Mouse (Mus musculus) lung, embryonic 16.5 days (tissue): ENCODE measurements around the gene Aknad1. TPM values are rescaled to one million over a fixed set of nuclear protein-coding genes. Genes with fewer than 3 reads are reported as not detected.
A peak's percentile ranks its signal among the peaks of the same experiment; 100 is the strongest.

ENCODE experiments used
- ATAC-seq: fragments of 200-750 bp; cut with Nextera tagmentation; 2 replicates; pipeline ENCODE4 v1.8.0; 2017; ENCODE audit warnings: low read depth, mild to moderate bottlenecking, moderate library complexity
- H3K27ac ChIP-seq: fragments of 300-500 bp; sonication (generic); 2 replicates; pipeline ENCODE4 v1.5.1; 2014; ENCODE audit warnings: mild to moderate bottlenecking, control low read depth, low read length
- H3K27me3 ChIP-seq: fragments of 300-500 bp; sonication (generic); 2 replicates; pipeline ENCODE4 v1.6.1; 2014; ENCODE audit warnings: low read depth, low read length, mixed read lengths; ENCODE audit not compliant: control insufficient read depth, insufficient read depth
- H3K36me3 ChIP-seq: fragments of 300-500 bp; sonication (generic); 2 replicates; pipeline ENCODE4 v1.6.1; 2014; ENCODE audit warnings: low read length; ENCODE audit not compliant: control insufficient read depth, insufficient read depth
- H3K4me1 ChIP-seq: fragments of 300-500 bp; sonication (generic); replicated peaks from 2 replicates; pipeline ENCODE4 v1.6.1; 2014; ENCODE audit warnings: low read length, mixed read lengths; ENCODE audit not compliant: control insufficient read depth, insufficient read depth
- H3K4me2 ChIP-seq: fragments of 300-500 bp; sonication (generic); 2 replicates; pipeline ENCODE4 v1.6.1; 2014; ENCODE audit warnings: low read depth, low read length, control low read depth
- H3K4me3 ChIP-seq: fragments of 300-500 bp; sonication (generic); 2 replicates; pipeline ENCODE4 v1.5.1; 2014; ENCODE audit warnings: mild to moderate bottlenecking, low read length, control low read depth
- H3K9ac ChIP-seq: fragments of 300-500 bp; sonication (generic); 2 replicates; pipeline ENCODE4 v1.6.1; 2014; ENCODE audit warnings: low read length, control low read depth
- H3K9me3 ChIP-seq: fragments of 300-500 bp; sonication (generic); 2 replicates; pipeline ENCODE4 v1.6.1; 2016; ENCODE audit warnings: low read length; ENCODE audit not compliant: control insufficient read depth
- WGBS: fragments of 180-500 bp; shearing (Covaris S2); extraction: QIAGEN DNeasy Blood & Tissue Kit; methylation state at CpG from one replicate; pipeline ENCODE4 v1.1.7; 2014; 5-methylcytosine and 5-hydroxymethylcytosine counted together
- polyA plus RNA-seq: library from polyadenylated mRNA; unstranded; fragments of >200 nt; fragmentation: Nextera tagmentation; extraction: Ambion mirVana; gene quantifications from 2 replicates; pipeline ENCODE4 v1.2.1, GENCODE M21; 2015

Gene Aknad1
- polyA plus RNA-seq, 1 experiment from 2014 or later: not detected

DNA sequence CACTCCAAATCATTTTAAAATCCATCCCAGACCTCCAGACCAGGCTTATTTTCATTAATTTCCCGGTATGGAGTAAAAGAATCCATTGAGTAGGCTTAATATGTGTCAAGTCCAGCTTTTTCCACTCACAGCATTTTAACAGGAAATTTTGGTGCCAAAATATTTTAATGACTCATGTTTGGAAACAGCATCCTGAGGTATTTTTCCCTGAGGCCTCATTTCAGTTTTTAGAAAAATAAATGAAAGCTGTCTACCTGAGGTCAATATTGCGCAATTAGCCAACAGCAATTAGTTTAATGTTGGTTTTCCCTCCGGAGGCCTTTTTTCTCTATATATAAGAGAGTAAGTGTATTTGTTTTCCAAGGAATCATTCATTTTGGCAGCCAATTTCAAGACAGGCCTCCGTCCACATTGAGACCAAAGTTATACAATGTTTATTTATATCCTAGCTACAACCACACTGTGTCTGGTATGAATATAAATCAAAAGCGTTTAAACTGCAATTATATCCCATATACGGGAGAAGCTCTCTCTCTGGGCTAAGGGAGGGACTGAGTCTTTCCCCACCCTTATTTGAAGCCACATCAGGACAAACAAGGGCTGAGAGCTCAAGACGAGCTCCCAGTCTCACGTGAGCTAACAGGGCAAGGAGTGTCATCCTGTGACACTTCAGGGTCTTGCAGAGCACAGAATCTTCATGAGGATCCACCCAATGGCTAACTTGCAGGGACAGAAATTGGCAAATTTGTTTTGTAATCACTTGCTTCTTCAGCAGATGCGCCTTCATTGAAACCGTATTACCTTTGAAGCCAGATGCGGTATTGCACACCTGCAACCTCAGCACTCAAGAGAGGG lies 20.3 kb downstream of the Aknad1 start:
- no peak overlapping the region for H3K27ac ChIP-seq
- no peaks in the 10 kb centered on the region for H3K9me3 ChIP-seq
- peaks cover 6% of the 10 kb centered on the region for H3K27me3 ChIP-seq
- no peaks in the 10 kb centered on the region for H3K36me3 ChIP-seq
- H3K4me3 ChIP-seq: no peak overlapping the region
- ATAC-seq: peak; percentile 58
- peaks cover 27% of the 10 kb centered on the region for H3K4me1 ChIP-seq
- no peak overlapping the region for H3K9ac ChIP-seq
- WGBS: 50% methylated on average over 11 of the region's 11 CpGs
- H3K4me2 ChIP-seq: no peak overlapping the region

DNA sequence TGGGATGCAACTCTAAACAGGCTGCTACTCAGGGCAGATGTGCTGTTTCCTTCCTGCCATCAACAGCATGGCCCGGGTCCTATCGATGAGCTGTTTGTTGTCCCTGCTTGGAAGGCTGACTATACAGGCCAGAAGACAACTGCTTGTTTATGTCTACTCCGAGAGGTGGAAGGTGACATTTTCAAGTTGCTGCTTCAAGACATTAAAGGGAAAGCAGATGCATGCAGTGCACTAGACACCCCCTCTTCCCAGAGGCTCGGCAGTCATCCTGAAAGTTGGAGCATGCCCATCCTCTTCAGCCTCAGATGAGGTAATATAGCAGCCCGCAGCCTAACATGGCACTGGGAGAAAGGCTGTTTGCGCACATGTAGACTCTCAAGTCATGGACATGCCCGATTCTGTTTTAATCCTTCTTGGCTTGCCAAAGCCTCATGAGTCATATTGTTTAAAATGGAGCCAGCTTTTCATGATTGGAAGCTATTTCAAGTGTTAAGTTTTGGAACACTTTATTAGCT lies 23.2 kb downstream of the Aknad1 start:
- no peak overlapping the region for H3K27ac ChIP-seq
- no peak overlapping the region for H3K9ac ChIP-seq
- H3K9me3 ChIP-seq: no peaks in the 10 kb centered on the region
- 46% methylated on average over 7 of the region's 7 CpGs for WGBS
- peak; percentile 86 for ATAC-seq
- peaks cover 4% of the 10 kb centered on the region for H3K27me3 ChIP-seq
- no peak overlapping the region for H3K4me3 ChIP-seq
- peaks cover 36% of the 10 kb centered on the region for H3K4me1 ChIP-seq
- no peaks in the 10 kb centered on the region for H3K36me3 ChIP-seq
- H3K4me2 ChIP-seq: 0 out of 2 replicates have a peak overlapping the region, but pooled peaks have one; percentile 7

DNA sequence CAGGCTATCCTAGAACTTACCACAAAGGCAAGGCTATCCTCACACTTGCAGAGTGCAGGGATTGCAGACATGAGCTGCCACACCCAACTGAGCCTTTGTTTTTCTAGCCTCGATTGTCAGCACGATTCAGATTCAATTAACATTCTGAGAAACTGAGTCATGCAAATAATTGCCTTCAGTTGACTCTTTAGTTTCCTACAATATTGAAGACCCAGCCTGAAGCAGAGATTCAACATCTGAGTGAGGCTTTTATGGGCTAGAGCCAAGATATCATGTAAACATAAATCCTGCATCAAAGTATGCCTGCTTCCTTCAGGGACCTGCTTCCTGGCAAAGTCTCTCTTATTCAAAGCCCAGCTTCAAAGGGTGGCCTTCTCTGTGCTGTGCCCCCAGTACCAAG lies 24.2 kb downstream of the Aknad1 start:
- Histone ChIP-seq H3K27ac (no peak overlapping the region), H3K9ac (no peak overlapping the region), H3K36me3 (no peaks in the 10 kb centered on the region), H3K4me1 (peaks cover 39% of the 10 kb centered on the region), H3K27me3 (no peaks in the 10 kb centered on the region), H3K9me3 (no peaks in the 10 kb centered on the region), H3K4me3 (no peak overlapping the region), H3K4me2 (no peak overlapping the region)
- WGBS: 55% methylated on average over 2 of the region's 2 CpGs
- ATAC-seq: no peak

DNA sequence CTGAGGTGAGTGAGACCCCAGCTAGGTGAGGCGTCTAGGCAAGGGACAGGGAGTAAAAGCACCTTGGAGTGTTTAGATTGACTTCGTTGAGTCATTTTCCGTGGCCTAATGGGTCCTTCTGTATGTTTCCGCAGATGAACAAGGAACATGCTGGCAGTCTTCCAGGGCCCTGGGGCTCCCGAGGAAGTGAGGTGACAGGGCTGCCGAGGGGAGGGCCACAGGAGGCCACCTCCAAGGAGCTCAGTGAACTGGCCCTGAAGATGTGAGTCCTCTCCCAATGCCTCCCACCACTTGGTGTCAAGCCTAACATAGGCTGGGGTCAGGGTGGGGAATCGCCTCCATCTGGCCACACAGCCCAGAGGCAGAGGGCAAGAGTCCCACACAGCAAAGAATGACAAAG lies 25.5 kb downstream of the Aknad1 start:
- 18% methylated on average over 7 of the region's 7 CpGs for WGBS
- H3K36me3 ChIP-seq: no peaks in the 10 kb centered on the region

DNA sequence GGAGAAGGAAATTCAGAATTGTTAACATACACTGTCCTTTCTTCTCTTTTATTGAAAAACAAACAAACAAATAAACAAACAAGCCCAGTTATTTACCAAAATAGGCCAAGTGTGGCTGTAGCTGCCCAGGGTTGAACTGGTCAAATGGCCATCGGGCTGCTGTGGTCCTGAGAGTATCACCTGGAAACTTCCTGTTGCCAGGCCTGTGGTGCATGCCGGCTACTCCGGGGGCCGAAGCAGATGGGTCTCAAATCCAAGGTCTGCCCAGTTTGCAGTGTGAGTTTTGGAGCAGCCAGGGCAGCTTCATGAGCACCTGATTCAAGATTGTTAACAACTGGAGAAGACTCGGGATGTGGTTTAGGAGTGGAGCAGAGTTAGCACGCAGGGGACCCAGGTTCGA lies 26.0 kb downstream of the Aknad1 start:
- Histone ChIP-seq H3K9ac (no peak overlapping the region), H3K36me3 (no peaks in the 10 kb centered on the region), H3K4me3 (no peak overlapping the region), H3K9me3 (no peaks in the 10 kb centered on the region), H3K27ac (no peak overlapping the region), H3K4me2 (no peak overlapping the region), H3K27me3 (no peaks in the 10 kb centered on the region), H3K4me1 (peaks cover 39% of the 10 kb centered on the region)
- 87% methylated on average over 7 of the region's 7 CpGs for WGBS
- no peak for ATAC-seq

More for the DNA sequence above, 25.5 kb downstream of the Aknad1 start:
- H3K9me3 ChIP-seq: no peaks in the 10 kb centered on the region
- no peak for ATAC-seq
- H3K27ac ChIP-seq: no peak overlapping the region
- H3K9ac ChIP-seq: no peak overlapping the region
- H3K4me1 ChIP-seq: peaks cover 41% of the 10 kb centered on the region
- no peak overlapping the region for H3K4me2 ChIP-seq
- H3K27me3 ChIP-seq: no peaks in the 10 kb centered on the region
- no peak overlapping the region for H3K4me3 ChIP-seq

DNA sequence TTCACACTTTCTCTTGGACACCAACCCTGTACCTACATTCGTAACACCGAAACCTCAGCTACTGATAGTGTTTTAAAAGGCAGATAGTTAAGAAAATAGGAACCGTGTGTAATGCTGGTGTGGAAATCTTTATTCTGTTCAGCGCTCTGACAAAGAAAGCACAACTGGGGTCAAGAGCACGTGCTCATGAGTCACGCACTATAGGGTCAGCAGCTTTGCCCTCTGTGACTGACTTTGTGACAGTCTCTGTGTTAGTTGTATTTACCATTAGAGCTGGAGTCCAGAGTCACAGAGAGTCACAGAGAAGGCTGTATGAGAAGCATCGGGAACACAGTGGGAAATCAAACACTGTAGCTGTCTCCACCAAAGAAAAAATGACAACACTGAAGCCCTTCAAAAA lies 27.5 kb downstream of the Aknad1 start:
- Histone ChIP-seq H3K9me3 (no peaks in the 10 kb centered on the region), H3K27ac (no peak overlapping the region), H3K4me2 (no peak overlapping the region), H3K36me3 (no peaks in the 10 kb centered on the region), H3K27me3 (no peaks in the 10 kb centered on the region), H3K9ac (no peak overlapping the region), H3K4me1 (peaks cover 42% of the 10 kb centered on the region), H3K4me3 (no peak overlapping the region)
- 67% methylated on average over 7 of the region's 7 CpGs for WGBS
- ATAC-seq: no peak

DNA sequence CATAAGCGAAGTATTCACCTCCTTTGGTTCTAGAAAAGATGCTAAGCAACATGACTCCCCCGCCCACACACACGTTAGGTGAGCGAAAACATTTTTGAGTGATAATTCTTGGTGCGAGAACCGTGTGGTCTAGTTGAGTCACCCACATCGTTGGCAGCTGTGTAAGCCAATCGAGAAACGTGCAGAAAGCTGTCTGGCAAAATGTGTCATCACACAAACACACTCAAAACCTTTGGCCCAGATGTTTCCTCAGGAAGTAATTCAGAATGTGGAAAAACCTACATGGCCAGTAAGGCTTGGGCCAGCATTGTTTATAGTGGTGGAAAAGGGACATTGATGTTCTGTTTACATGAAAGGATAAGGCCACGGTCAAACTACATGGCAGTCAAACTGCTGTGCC lies 28.0 kb downstream of the Aknad1 start:
- ATAC-seq: 0 out of 2 replicates have a peak, but pooled peaks have one; percentile 10
- no peaks in the 10 kb centered on the region for H3K27me3 ChIP-seq
- WGBS: 39% methylated on average over 10 of the region's 10 CpGs
- no peak overlapping the region for H3K27ac ChIP-seq
- H3K9me3 ChIP-seq: no peaks in the 10 kb centered on the region
- H3K9ac ChIP-seq: no peak overlapping the region
- H3K4me2 ChIP-seq: no peak overlapping the region
- no peak overlapping the region for H3K4me3 ChIP-seq
- no peaks in the 10 kb centered on the region for H3K36me3 ChIP-seq
- peaks cover 38% of the 10 kb centered on the region for H3K4me1 ChIP-seq

DNA sequence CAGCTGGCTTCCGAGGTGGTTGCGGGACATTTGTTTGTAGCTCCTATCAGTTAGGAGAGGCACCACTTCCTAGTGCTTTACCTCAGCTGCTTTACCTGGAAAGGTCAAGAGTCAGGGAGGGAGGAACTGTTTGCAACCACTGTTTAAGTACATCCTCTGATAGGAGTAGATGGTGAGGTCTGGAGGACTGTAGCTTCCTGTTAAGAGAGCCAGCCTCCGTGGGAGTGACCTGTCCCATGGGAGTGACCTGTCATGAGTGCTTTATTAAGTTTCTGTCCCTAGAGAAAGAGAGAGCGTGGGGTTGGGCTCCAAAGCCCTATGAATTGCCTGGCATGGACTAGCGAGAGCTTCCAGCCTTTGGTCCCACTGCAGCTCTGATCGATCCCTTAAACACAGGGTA lies 30.1 kb downstream of the Aknad1 start:
- WGBS: 42% methylated on average over 6 of the region's 6 CpGs
- Histone ChIP-seq H3K9ac (no peak overlapping the region), H3K4me1 (peaks cover 26% of the 10 kb centered on the region), H3K36me3 (no peaks in the 10 kb centered on the region), H3K27me3 (no peaks in the 10 kb centered on the region), H3K4me3 (no peak overlapping the region), H3K27ac (peak overlapping the region; percentile 16; the same call in 1 of the 2 replicates), H3K4me2 (no peak overlapping the region), H3K9me3 (no peaks in the 10 kb centered on the region)
- no peak for ATAC-seq

DNA sequence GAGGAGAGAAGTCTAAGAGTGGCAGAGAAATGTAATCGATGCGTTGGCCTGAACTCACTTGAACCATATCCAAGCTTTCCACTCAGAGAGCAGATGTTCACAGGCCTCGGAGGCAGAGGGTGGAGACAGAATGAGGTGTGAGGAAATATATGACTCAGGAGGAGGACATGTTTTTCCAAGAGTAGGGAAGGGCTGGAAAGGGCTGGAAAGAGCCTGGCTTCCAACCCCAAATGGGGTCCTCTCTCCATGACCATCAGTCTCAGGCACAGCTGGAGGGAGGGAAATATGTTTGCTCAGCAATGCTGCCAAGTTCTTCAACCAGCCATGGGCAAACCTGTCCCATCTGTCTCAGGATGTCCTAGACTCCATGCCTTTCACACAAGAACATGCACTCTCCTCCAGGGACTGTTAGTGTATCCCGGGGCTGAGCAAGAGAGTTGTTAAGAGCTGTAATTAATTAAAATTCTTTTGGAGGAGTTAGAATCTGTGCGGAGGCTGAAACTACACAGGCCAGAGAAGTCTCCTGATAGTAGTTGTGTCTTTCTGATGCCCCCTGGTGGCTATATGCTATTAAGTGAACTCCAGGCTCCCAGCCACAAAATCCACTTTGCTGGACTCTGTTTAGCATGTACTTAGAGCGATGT lies 31.4 kb downstream of the Aknad1 start:
- Histone ChIP-seq H3K4me3 (no peak overlapping the region), H3K9ac (no peak overlapping the region), H3K9me3 (no peaks in the 10 kb centered on the region), H3K4me2 (peak overlapping the region; percentile 43), H3K4me1 (peaks cover 18% of the 10 kb centered on the region), H3K27ac (peak overlapping the region; percentile 91), H3K36me3 (no peaks in the 10 kb centered on the region), H3K27me3 (no peaks in the 10 kb centered on the region; the same call in 1 of the 2 replicates)
- ATAC-seq: peak; percentile 95
- 9% methylated on average over 6 of the region's 6 CpGs for WGBS
